Mouse (Mus musculus) lung, embryonic 14.5 days (tissue): ENCODE measurements around the gene Elmo1. TPM values are rescaled to one million over a fixed set of nuclear protein-coding genes. Genes with fewer than 3 reads are reported as not detected.

Experiments
- ATAC-seq: fragments of 200-750 bp; cut with Nextera tagmentation; 2 replicates; pipeline ENCODE4 v1.8.0; 2017; ENCODE audit warnings: mild to moderate bottlenecking, moderate TSS enrichment, moderate library complexity; ENCODE audit not compliant: insufficient read depth
- DNase-seq: peaks from one replicate; pipeline ENCODE4 v3.0.0-alpha.2; 2015
- H3K27ac ChIP-seq: fragments of 300-500 bp; sonication (generic); 2 replicates; pipeline ENCODE4 v1.5.1; 2014; ENCODE audit warnings: low read depth, mild to moderate bottlenecking, moderate library complexity
- H3K27me3 ChIP-seq: fragments of 300-500 bp; sonication (generic); 2 replicates; pipeline ENCODE4 v1.6.1; 2014; ENCODE audit warnings: low read length, control low read depth; ENCODE audit not compliant: insufficient read depth
- H3K36me3 ChIP-seq: fragments of 300-500 bp; sonication (generic); 2 replicates; pipeline ENCODE4 v1.6.1; 2014; ENCODE audit warnings: control low read depth; ENCODE audit not compliant: insufficient read depth
- H3K4me1 ChIP-seq: fragments of 300-500 bp; sonication (generic); 2 replicates; pipeline ENCODE4 v1.6.1; 2014; ENCODE audit warnings: antibody characterized with exemption, control low read depth; ENCODE audit not compliant: insufficient read depth
- H3K4me2 ChIP-seq: fragments of 300-500 bp; sonication (generic); 2 replicates; pipeline ENCODE4 v1.6.1; 2014; ENCODE audit warnings: mild to moderate bottlenecking
- H3K4me3 ChIP-seq: fragments of 300-500 bp; sonication (generic); 2 replicates; pipeline ENCODE4 v1.5.1; 2014; ENCODE audit warnings: low read depth, low read length
- H3K9ac ChIP-seq: fragments of 300-500 bp; sonication (generic); 2 replicates; pipeline ENCODE4 v1.6.1; 2014
- H3K9me3 ChIP-seq: fragments of 300-500 bp; sonication (generic); 2 replicates; pipeline ENCODE4 v1.6.1; 2016; ENCODE audit warnings: low read depth, low read length, control low read depth
- CTCF ChIP-seq: IDR thresholded peaks from 2 replicates; pipeline ENCODE4 v1.5.1; 2016; ENCODE audit warnings: antibody characterized with exemption, low read depth
- WGBS: fragments of 180-500 bp; shearing (Covaris S2); extraction: QIAGEN DNeasy Blood & Tissue Kit; methylation state at CpG from one replicate; pipeline ENCODE4 v1.1.7; 2014; 5-methylcytosine and 5-hydroxymethylcytosine counted together
- polyA plus RNA-seq: library from polyadenylated mRNA; unstranded; fragments of >200 nt; fragmentation: Nextera tagmentation; extraction: Ambion mirVana; gene quantifications from 2 replicates; pipeline ENCODE4 v1.2.1, GENCODE M21; 2014

Gene Elmo1
- polyA plus RNA-seq, 1 experiment from 2014 or later, result 37.8 TPM

DNA sequence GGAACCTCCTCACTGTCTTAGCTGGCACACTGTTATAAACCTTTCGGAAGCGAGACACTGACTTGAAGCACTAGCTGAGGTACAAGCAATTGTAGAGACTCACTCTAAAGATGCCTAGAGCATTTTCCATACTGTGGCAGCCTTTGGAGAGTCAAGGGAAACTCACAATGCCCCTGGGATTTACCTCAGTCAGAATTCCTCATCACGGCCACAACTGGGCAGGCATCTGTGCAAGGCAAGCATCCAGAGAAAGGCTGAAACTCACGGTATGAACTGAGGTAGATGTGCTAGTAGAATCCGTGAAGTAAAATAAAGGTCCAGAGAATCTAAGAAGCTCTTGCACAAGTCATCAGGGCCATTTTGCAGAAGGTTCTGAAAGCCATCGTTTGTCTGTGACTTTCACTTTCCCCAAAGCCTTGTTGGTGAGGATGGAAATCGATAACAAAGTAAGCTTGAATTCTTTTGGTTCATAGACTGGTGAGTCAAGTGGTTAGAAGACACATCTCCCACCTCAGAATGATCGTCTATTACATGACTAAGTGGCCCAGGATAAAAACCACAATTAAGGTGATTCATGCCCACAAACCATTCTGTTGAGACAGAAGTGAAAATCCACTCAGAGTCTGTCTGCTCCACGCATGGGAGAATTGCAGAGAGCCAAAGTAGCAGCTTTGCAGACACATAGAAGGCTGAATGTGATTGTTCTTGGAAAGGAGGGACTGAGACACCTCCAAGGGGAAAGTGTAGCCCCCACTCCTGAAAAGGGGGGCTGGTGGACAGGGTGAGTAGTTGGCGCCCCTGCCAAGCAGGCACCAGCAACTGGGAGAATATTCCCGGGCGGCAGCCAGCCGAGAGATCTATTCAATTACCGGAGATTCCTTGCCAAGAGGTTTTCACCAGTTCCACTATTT lies 42.2 kb upstream of the Elmo1 start:
- 64% methylated on average over 14 of the region's 14 CpGs for WGBS
- H3K27ac ChIP-seq, result no peak overlapping the region
- no peak for TF ChIP-seq CTCF
- H3K9ac ChIP-seq, result no peak overlapping the region
- DNase-seq, result no peak
- no peaks in the 10 kb centered on the region for H3K36me3 ChIP-seq
- H3K27me3 ChIP-seq, result no peaks in the 10 kb centered on the region
- ATAC-seq, result no peak
- H3K4me3 ChIP-seq, result no peak overlapping the region
- H3K4me2 ChIP-seq, result no peak overlapping the region
- peaks cover 8% of the 10 kb centered on the region; the same call in 1 of the 2 replicates for H3K4me1 ChIP-seq
- no peaks in the 10 kb centered on the region for H3K9me3 ChIP-seq

DNA sequence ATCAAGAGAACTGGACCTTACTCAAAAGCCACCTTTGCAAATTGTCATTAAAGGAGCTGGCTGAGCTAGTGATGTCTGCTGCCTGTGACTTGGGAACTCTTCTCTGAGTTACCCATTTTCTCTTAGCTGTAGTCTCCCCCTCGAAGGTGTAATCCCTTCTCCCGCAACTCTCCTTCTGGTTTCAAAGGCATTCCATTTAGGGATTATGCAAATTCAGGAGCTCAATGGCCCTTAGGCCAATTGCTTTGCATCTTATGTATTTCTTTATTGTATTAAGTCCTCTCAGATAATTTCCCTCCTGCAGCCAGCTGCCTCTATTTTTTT lies 41.6 kb upstream of the Elmo1 start:
- Histone ChIP-seq H3K27ac (no peak overlapping the region), H3K9me3 (no peaks in the 10 kb centered on the region), H3K4me2 (no peak overlapping the region), H3K4me3 (no peak overlapping the region), H3K27me3 (no peaks in the 10 kb centered on the region), H3K9ac (no peak overlapping the region), H3K36me3 (no peaks in the 10 kb centered on the region), H3K4me1 (peaks cover 8% of the 10 kb centered on the region; the same call in 1 of the 2 replicates)
- no peak for ATAC-seq
- no peak for TF ChIP-seq CTCF
- DNase-seq, result no peak
- 58% methylated on average over 2 of the region's 2 CpGs for WGBS

DNA sequence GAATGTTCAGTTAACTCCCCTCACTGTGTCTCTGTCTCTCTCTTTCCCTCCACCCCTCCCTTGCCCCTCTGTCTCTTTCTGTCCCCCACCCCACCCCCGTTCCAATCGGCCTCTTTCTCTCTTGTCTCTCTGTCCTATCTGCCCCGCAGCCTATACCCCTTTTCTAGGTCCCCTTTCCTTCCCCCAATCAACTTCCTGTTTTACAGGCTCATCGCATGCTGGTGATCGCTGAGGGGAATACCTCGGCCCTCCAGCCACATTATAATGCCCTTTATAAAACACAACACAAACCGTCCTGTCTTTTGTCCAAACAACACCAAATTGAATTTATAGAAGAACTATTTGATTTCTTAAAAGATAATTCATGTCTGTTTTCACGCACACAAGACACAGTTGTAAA lies 40.7 kb upstream of the Elmo1 start:
- peaks cover 8% of the 10 kb centered on the region; the same call in 1 of the 2 replicates for H3K4me1 ChIP-seq
- no peak overlapping the region for H3K27ac ChIP-seq
- no peak for TF ChIP-seq CTCF
- WGBS, result 76% methylated on average over 8 of the region's 8 CpGs
- H3K36me3 ChIP-seq, result no peaks in the 10 kb centered on the region
- no peaks in the 10 kb centered on the region for H3K27me3 ChIP-seq
- H3K4me2 ChIP-seq, result no peak overlapping the region
- no peaks in the 10 kb centered on the region for H3K9me3 ChIP-seq
- DNase-seq (no peak), ATAC-seq (no peak)
- H3K4me3 ChIP-seq, result no peak overlapping the region
- no peak overlapping the region for H3K9ac ChIP-seq

DNA sequence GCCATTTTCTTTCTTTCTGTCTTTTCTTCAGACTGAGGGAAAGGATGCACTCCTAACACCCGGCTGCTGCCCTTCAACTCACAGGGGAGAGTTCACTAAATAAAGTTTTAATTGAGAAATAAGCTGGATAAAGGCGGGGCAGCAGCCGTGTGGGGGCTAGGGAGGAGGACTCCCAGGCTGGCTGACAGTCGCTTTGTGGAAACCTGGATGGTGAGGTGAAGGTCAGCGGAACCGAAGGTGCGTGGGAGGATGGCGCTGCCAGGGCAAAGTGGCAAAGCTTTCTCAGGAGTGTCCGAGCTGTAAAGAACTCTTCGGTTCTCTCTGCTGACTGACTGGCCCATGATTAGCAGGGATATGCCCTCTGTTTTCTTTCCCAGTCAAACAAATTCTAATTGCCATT lies 40.2 kb upstream of the Elmo1 start:
- Histone ChIP-seq H3K4me3 (no peak overlapping the region), H3K4me1 (peaks cover 8% of the 10 kb centered on the region; the same call in 1 of the 2 replicates), H3K4me2 (no peak overlapping the region), H3K27me3 (no peaks in the 10 kb centered on the region), H3K9ac (no peak overlapping the region), H3K9me3 (no peaks in the 10 kb centered on the region), H3K36me3 (no peaks in the 10 kb centered on the region), H3K27ac (no peak overlapping the region)
- no peak for DNase-seq
- WGBS, result 89% methylated on average over 10 of the region's 10 CpGs
- no peak for ATAC-seq
- TF ChIP-seq CTCF, result no peak

DNA sequence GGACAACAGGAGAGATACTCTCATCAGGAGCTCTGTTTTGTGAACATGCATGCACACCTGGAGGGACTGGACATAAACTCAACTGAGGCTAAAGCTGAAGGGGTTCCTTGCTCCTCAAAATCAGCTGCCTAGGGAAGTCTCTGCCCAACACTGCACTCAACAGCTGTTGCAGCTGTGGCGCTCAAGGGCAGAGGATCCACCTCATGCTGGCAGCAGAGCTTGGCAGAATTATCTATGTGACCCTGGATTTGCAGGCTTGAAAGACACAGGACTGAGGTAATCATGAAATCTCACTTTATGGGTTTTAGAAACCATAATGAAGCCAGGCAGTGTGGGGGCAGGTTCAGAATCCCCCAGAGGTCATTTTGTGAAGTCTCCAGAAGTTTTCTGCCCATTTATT lies 32.5 kb upstream of the Elmo1 start:
- no peak for TF ChIP-seq CTCF
- no peak overlapping the region for H3K4me3 ChIP-seq
- no peak overlapping the region for H3K9ac ChIP-seq
- no peak for DNase-seq
- WGBS, result 94% methylated on average over 1 of the region's 1 CpGs
- no peaks in the 10 kb centered on the region for H3K36me3 ChIP-seq
- no peak for ATAC-seq
- H3K4me2 ChIP-seq, result no peak overlapping the region
- H3K27ac ChIP-seq, result no peak overlapping the region
- no peaks in the 10 kb centered on the region for H3K9me3 ChIP-seq
- no peaks in the 10 kb centered on the region for H3K27me3 ChIP-seq
- no peaks in the 10 kb centered on the region for H3K4me1 ChIP-seq

DNA sequence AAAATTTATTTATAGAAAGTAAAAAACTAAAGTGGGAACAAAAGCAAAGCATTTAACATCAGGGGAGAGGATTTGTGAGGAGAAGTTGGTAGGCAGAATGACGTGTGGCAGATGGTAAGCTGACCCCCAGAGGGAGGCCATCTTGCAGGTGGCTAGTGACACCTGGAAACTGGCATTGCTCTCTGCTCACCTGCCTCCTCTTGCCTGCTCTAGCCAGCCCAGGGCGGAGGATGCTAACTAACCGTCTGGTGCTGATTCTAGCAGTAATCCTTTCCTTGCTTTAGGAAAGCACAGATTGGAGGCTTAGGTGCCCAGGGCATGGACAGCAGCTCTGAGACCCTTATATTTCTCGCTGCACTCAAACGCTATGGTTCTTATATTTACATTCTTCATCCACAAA lies 29.4 kb upstream of the Elmo1 start:
- DNase-seq (no peak), ATAC-seq (no peak)
- no peak overlapping the region for H3K9ac ChIP-seq
- no peak overlapping the region for H3K4me2 ChIP-seq
- H3K4me3 ChIP-seq, result no peak overlapping the region
- no peak for TF ChIP-seq CTCF
- no peaks in the 10 kb centered on the region for H3K36me3 ChIP-seq
- no peaks in the 10 kb centered on the region for H3K4me1 ChIP-seq
- no peaks in the 10 kb centered on the region for H3K9me3 ChIP-seq
- 68% methylated on average over 5 of the region's 5 CpGs for WGBS
- H3K27ac ChIP-seq, result no peak overlapping the region
- no peaks in the 10 kb centered on the region for H3K27me3 ChIP-seq

DNA sequence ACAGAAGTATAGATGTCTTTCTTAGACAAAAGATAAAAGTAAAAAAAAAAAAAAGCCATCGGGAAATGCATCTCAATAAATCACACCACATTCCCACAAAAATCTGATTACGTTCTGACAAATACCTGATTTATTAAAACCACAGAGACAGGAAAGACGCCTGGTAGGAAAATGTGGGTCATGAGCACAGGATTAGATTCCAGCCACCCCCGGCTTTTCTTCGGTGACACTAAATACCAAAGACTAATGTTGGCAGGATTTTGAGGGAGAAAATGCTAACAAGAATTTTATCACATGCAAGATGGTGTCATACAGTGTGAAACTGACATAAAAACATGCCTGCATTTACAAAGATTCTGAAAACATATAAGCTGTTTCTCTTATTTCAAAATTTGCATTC lies 27.1 kb upstream of the Elmo1 start:
- no peak for ATAC-seq
- H3K27me3 ChIP-seq, result no peaks in the 10 kb centered on the region
- no peak for TF ChIP-seq CTCF
- DNase-seq, result no peak
- H3K4me2 ChIP-seq, result no peak overlapping the region
- H3K27ac ChIP-seq, result no peak overlapping the region
- H3K9me3 ChIP-seq, result no peaks in the 10 kb centered on the region
- no peaks in the 10 kb centered on the region for H3K4me1 ChIP-seq
- 71% methylated on average over 5 of the region's 5 CpGs for WGBS
- no peak overlapping the region for H3K9ac ChIP-seq
- H3K4me3 ChIP-seq, result no peak overlapping the region
- no peaks in the 10 kb centered on the region for H3K36me3 ChIP-seq
